Mouse (Mus musculus): ENCODE results near the gene Slc34a3.

GRCm38 (mm10) chr2:25224492-25224765 lies 9.7 kb downstream of the Slc34a3 start, which contains the start of gene Tubb4b:
- no peak for TF ChIP-seq CTCF (IDR thresholded peaks at IDR 0.05; ENCODE audit: borderline replicate concordance, control insufficient read depth, extremely low read depth, insufficient read depth, low read length, poor library complexity)
- TF ChIP-seq POLR2A (IDR thresholded peaks at IDR 0.05; ENCODE audit: control insufficient read depth, extremely low read depth, insufficient read depth, low read length, poor library complexity): peak; percentile 97
